In genomic region chr6:89242371-89243288, GRCm38 (mm10) we compare ENCODE assay signal across 12 mouse cellular contexts.
A peak's percentile ranks its signal among the peaks of the same experiment; 100 is the strongest.
DNase-seq lines count a peak whose midpoint lies in the region; ATAC-seq and TF ChIP-seq lines count a peak whose summit lies in the region.
"Had no signal": no experiment of that assay in that cellular context is flagged by ENCODE, and none has a peak within 500 bp of the region (broad histone marks: within the 10 kb centered on the region; RNA-seq: fewer than 3 reads in every experiment).

No protein-coding gene starts in this region.

- no peak overlapping the region for H3K9ac ChIP-seq in forebrain, postnatal 0 days
- H3K9ac ChIP-seq: liver, embryonic 15.5 days; stomach, embryonic 15.5 days had no signal

- H3K27ac ChIP-seq in forebrain, postnatal 0 days (ENCODE audit: low read depth, low read length), result no peak overlapping the region
- H3K27ac ChIP-seq: liver, embryonic 15.5 days; stomach, embryonic 15.5 days had no signal

- no peaks in the 10 kb centered on the region for H3K36me3 ChIP-seq in forebrain, postnatal 0 days (ENCODE audit: insufficient read depth)
- H3K36me3 ChIP-seq: G1E; liver, embryonic 15.5 days; stomach, embryonic 15.5 days had no signal

- ATAC-seq in forebrain, postnatal 0 days, result no peak

- no peaks in the 10 kb centered on the region for H3K27me3 ChIP-seq in forebrain, postnatal 0 days (ENCODE audit: insufficient read depth, low read length)
- H3K27me3 ChIP-seq: liver, embryonic 15.5 days had no signal

- DNase-seq in heart, postnatal 10 days, result peak; percentile 45 to 69
- no peak for DNase-seq in heart, adult 8-10 months (ENCODE audit: low spot score)
- peak; percentile 15 for DNase-seq in MN1 (ENCODE audit: low spot score)
- DNase-seq in forebrain, postnatal 0 days, result no peak
- DNase-seq in kidney, postnatal 36 days, result peak; percentile 7 to 61
- peak; percentile 72 for DNase-seq in retina, postnatal 1 day
- no peak for DNase-seq in layer of hippocampus, adult 8-10 months (ENCODE audit: low spot score in 2 of 2)
- DNase-seq in cerebellum, adult 9-11 months, result no peak

- peaks cover 19% of the 10 kb centered on the region for H3K4me1 ChIP-seq in forebrain, postnatal 0 days (ENCODE audit: insufficient read depth)
- H3K4me1 ChIP-seq: liver, embryonic 15.5 days had no signal

- H3K4me3 ChIP-seq in forebrain, postnatal 0 days (ENCODE audit: low read depth, low read length), result no peak overlapping the region
- H3K4me3 ChIP-seq: erythroblast, embryonic 14.5 days; liver, embryonic 15.5 days; stomach, embryonic 15.5 days had no signal

- intact Hi-C loops in heart, postnatal 10 days (cut with DNase I), result loop anchor here (5.0 to 10.0 kb wide), 2 partner anchors 95 to 312 kb away; no protein-coding TSS in a partner anchor

- WGBS in forebrain, postnatal 0 days, result 17% methylated on average over 18 of the region's 18 CpGs

- TF ChIP-seq CTCF in forebrain, postnatal 0 days (IDR thresholded peaks at IDR 0.05; ENCODE audit: low read depth), result peak; percentile 20; the same call in 1 of the 2 replicates

- no peak overlapping the region for H3K4me2 ChIP-seq in forebrain, postnatal 0 days (ENCODE audit: low read depth)
- H3K4me2 ChIP-seq: liver, embryonic 15.5 days; stomach, embryonic 15.5 days had no signal

- H3K9me3 ChIP-seq in forebrain, postnatal 0 days (ENCODE audit: low read length), result no peaks in the 10 kb centered on the region
- H3K9me3 ChIP-seq: G1E; liver, embryonic 15.5 days; stomach, embryonic 15.5 days had no signal

Comparison
In these comparisons a context has a peak if more than half of its experiments do, and no peak if none do; other contexts are left out.
1. DNase-seq: peak in heart, postnatal 10 days (2 of 2), MN1 (single experiment), kidney, postnatal 36 days (2 of 2) and retina, postnatal 1 day (single experiment); none in heart, adult 8-10 months (single experiment), forebrain, postnatal 0 days (single experiment), layer of hippocampus, adult 8-10 months (0 of 2) and cerebellum, adult 9-11 months (single experiment).